Mouse (Mus musculus): ENCODE measurements around the gene Ahcy. TPM values are rescaled to one million over a fixed set of nuclear protein-coding genes. Genes with fewer than 3 reads are reported as not detected.

Ahcy gene
- polyA plus RNA-seq, 1 experiment from 2014 or later = 53.9 TPM

- WGBS = 64% methylated on average over 13 of the region's 13 CpGs
- no peak for ATAC-seq
- Histone ChIP-seq H3K4me1 (no peaks in the 10 kb centered on the region), H3K9ac (no peak overlapping the region), H3K9me3 (replicated peaks) (no peaks in the 10 kb centered on the region), H3K27ac (no peak overlapping the region), H3K4me3 (no peak overlapping the region), H3K27me3 (no peaks in the 10 kb centered on the region), H3K36me3 (ENCODE audit: poor library complexity, severe bottlenecking) (no peaks in the 10 kb centered on the region), H3K4me2 (no peak overlapping the region)
Observed at GRCm38 (mm10) chr2:155090909-155091742, 16.8 kb upstream of the Ahcy start.

- no peak overlapping the region for H3K4me2 ChIP-seq
- 84% methylated on average over 6 of the region's 6 CpGs for WGBS
Observed at GRCm38 (mm10) chr2:155088264-155088663, 14.0 kb upstream of the Ahcy start.

GRCm38 (mm10) chr2:155086328-155086727 lies 12.0 kb upstream of the Ahcy start:
- ATAC-seq = no peak
- WGBS = 91% methylated on average over 5 of the region's 5 CpGs
- Histone ChIP-seq H3K4me1 (no peaks in the 10 kb centered on the region), H3K9ac (no peak overlapping the region), H3K4me3 (no peak overlapping the region), H3K27ac (no peak overlapping the region), H3K9me3 (replicated peaks) (no peaks in the 10 kb centered on the region), H3K27me3 (no peaks in the 10 kb centered on the region), H3K36me3 (ENCODE audit: poor library complexity, severe bottlenecking) (no peaks in the 10 kb centered on the region), H3K4me2 (no peak overlapping the region)

More at GRCm38 (mm10) chr2:155088264-155088663, 14.0 kb upstream of the Ahcy start:
- no peak for ATAC-seq
- no peaks in the 10 kb centered on the region for H3K36me3 ChIP-seq (ENCODE audit: poor library complexity, severe bottlenecking)
- no peak overlapping the region for H3K27ac ChIP-seq
- no peak overlapping the region for H3K4me3 ChIP-seq
- H3K9ac ChIP-seq = no peak overlapping the region
- H3K4me1 ChIP-seq = no peaks in the 10 kb centered on the region
- H3K27me3 ChIP-seq = no peaks in the 10 kb centered on the region
- no peaks in the 10 kb centered on the region for H3K9me3 ChIP-seq (replicated peaks)

- Histone ChIP-seq H3K4me1 (no peaks in the 10 kb centered on the region), H3K27ac (no peak overlapping the region), H3K27me3 (no peaks in the 10 kb centered on the region), H3K4me3 (no peak overlapping the region), H3K9me3 (replicated peaks) (no peaks in the 10 kb centered on the region), H3K4me2 (no peak overlapping the region), H3K9ac (no peak overlapping the region), H3K36me3 (ENCODE audit: poor library complexity, severe bottlenecking) (no peaks in the 10 kb centered on the region)
- ATAC-seq = no peak
- 86% methylated on average over 5 of the region's 5 CpGs for WGBS
Observed at GRCm38 (mm10) chr2:155084546-155084945, 10.2 kb upstream of the Ahcy start.

- Histone ChIP-seq H3K4me2 (no peak overlapping the region), H3K36me3 (ENCODE audit: poor library complexity, severe bottlenecking) (no peaks in the 10 kb centered on the region), H3K27ac (no peak overlapping the region), H3K4me1 (no peaks in the 10 kb centered on the region), H3K9ac (no peak overlapping the region), H3K9me3 (replicated peaks) (no peaks in the 10 kb centered on the region), H3K27me3 (no peaks in the 10 kb centered on the region), H3K4me3 (no peak overlapping the region)
- WGBS = 25% methylated on average over 8 of the region's 8 CpGs
- peak; percentile 43; the same call in 1 of the 2 replicates for ATAC-seq
Observed at GRCm38 (mm10) chr2:155082121-155082803, 8.0 kb upstream of the Ahcy start.

- no peaks in the 10 kb centered on the region for H3K36me3 ChIP-seq (ENCODE audit: poor library complexity, severe bottlenecking)
- H3K27me3 ChIP-seq = no peaks in the 10 kb centered on the region
- no peak for ATAC-seq
- no peak overlapping the region for H3K4me3 ChIP-seq
- no peak overlapping the region for H3K27ac ChIP-seq
- H3K4me2 ChIP-seq = no peak overlapping the region
- H3K9me3 ChIP-seq (replicated peaks) = no peaks in the 10 kb centered on the region
- no peak overlapping the region for H3K9ac ChIP-seq
- H3K4me1 ChIP-seq = no peaks in the 10 kb centered on the region
- WGBS = 92% methylated on average over 3 of the region's 3 CpGs
Observed at GRCm38 (mm10) chr2:155081056-155081455, 6.8 kb upstream of the Ahcy start.

- no peaks in the 10 kb centered on the region for H3K36me3 ChIP-seq (ENCODE audit: poor library complexity, severe bottlenecking)
- no peak overlapping the region for H3K4me3 ChIP-seq
- no peak for ATAC-seq
- H3K9me3 ChIP-seq (replicated peaks) = no peaks in the 10 kb centered on the region
- no peak overlapping the region for H3K9ac ChIP-seq
- WGBS = 79% methylated on average over 4 of the region's 4 CpGs
- H3K27me3 ChIP-seq = no peaks in the 10 kb centered on the region
- no peak overlapping the region for H3K4me2 ChIP-seq
- H3K27ac ChIP-seq = no peak overlapping the region
- peaks cover 4% of the 10 kb centered on the region for H3K4me1 ChIP-seq
Observed at GRCm38 (mm10) chr2:155080179-155080530, 5.9 kb upstream of the Ahcy start.

GRCm38 (mm10) chr2:155079500-155080178 lies 5.3 kb upstream of the Ahcy start:
- WGBS = 24% methylated on average over 7 of the region's 7 CpGs
- H3K9ac ChIP-seq = no peak overlapping the region
- no peaks in the 10 kb centered on the region for H3K36me3 ChIP-seq (ENCODE audit: poor library complexity, severe bottlenecking)
- no peak overlapping the region for H3K27ac ChIP-seq
- no peaks in the 10 kb centered on the region for H3K9me3 ChIP-seq (replicated peaks)
- peaks cover 10% of the 10 kb centered on the region for H3K4me1 ChIP-seq
- H3K4me3 ChIP-seq = no peak overlapping the region
- no peak for ATAC-seq
- H3K4me2 ChIP-seq = no peak overlapping the region
- H3K27me3 ChIP-seq = no peaks in the 10 kb centered on the region

- H3K4me3 ChIP-seq = no peak overlapping the region
- no peak overlapping the region for H3K9ac ChIP-seq
- H3K36me3 ChIP-seq (ENCODE audit: poor library complexity, severe bottlenecking) = no peaks in the 10 kb centered on the region
- 89% methylated on average over 6 of the region's 6 CpGs for WGBS
- peaks cover 29% of the 10 kb centered on the region for H3K4me1 ChIP-seq
- ATAC-seq = no peak
- H3K4me2 ChIP-seq = no peak overlapping the region
- no peaks in the 10 kb centered on the region for H3K27me3 ChIP-seq
- H3K27ac ChIP-seq = no peak overlapping the region
- no peaks in the 10 kb centered on the region for H3K9me3 ChIP-seq (replicated peaks)
Observed at GRCm38 (mm10) chr2:155075649-155076048, 1.4 kb upstream of the Ahcy start.

GRCm38 (mm10) chr2:155074766-155075330 lies 551 bp upstream of the Ahcy start:
- Histone ChIP-seq H3K4me3 (peak overlapping the region; percentile 71), H3K9ac (peak overlapping the region; percentile 88), H3K4me2 (peak overlapping the region; percentile 76), H3K4me1 (peaks cover 29% of the 10 kb centered on the region), H3K36me3 (ENCODE audit: poor library complexity, severe bottlenecking) (no peaks in the 10 kb centered on the region), H3K27me3 (no peaks in the 10 kb centered on the region), H3K27ac (peak overlapping the region; percentile 77), H3K9me3 (replicated peaks) (no peaks in the 10 kb centered on the region)
- 25% methylated on average over 12 of the region's 12 CpGs for WGBS
- ATAC-seq = no peak; the same call in 1 of the 2 replicates

GRCm38 (mm10) chr2:155073347-155073746 lies 950 bp downstream of the Ahcy start:
- Histone ChIP-seq H3K27ac (peak overlapping the region; percentile 77), H3K36me3 (ENCODE audit: poor library complexity, severe bottlenecking) (peaks cover 4% of the 10 kb centered on the region), H3K9me3 (replicated peaks) (no peaks in the 10 kb centered on the region), H3K4me1 (peaks cover 29% of the 10 kb centered on the region), H3K4me2 (peak overlapping the region; percentile 76), H3K27me3 (no peaks in the 10 kb centered on the region), H3K4me3 (peak overlapping the region; percentile 71), H3K9ac (peak overlapping the region; percentile 88)
- 21% methylated on average over 3 of the region's 3 CpGs for WGBS
- ATAC-seq = no peak

All from forebrain, embryonic 13.5 days (tissue).